Mouse (Mus musculus) embryonic facial prominence, embryonic 11.5 days (tissue): ENCODE data around the gene Fmnl2. TPM values are rescaled to one million over a fixed set of nuclear protein-coding genes. Genes with fewer than 3 reads are reported as not detected.

Experiments
- ATAC-seq: fragments of 200-750 bp; cut with Nextera tagmentation; replicated peaks from 2 replicates; pipeline ENCODE4 v1.8.0; 2017; ENCODE audit warnings: low read depth; ENCODE audit not compliant: insufficient number of reproducible peaks, low FRiP score, low TSS enrichment
- DNase-seq: peaks from one replicate; pipeline ENCODE4 v3.0.0-alpha.2; 2015; ENCODE audit warnings: low spot score
- H3K27ac ChIP-seq: fragments of 300-500 bp; sonication (generic); replicated peaks from 2 replicates; pipeline ENCODE4 v1.5.1; 2014; ENCODE audit warnings: mild to moderate bottlenecking, low read depth, low read length, control low read depth
- H3K27me3 ChIP-seq: fragments of 300-500 bp; sonication (generic); 2 replicates; pipeline ENCODE4 v1.6.1; 2014; ENCODE audit warnings: mild to moderate bottlenecking, low read length, moderate library complexity, mixed read lengths; ENCODE audit not compliant: control insufficient read depth, insufficient read depth
- H3K36me3 ChIP-seq: fragments of 300-500 bp; sonication (generic); replicated peaks from 2 replicates; pipeline ENCODE4 v1.6.1; 2014; ENCODE audit warnings: low read depth, mild to moderate bottlenecking, low read length, moderate library complexity, mixed read lengths; ENCODE audit not compliant: control insufficient read depth, insufficient read depth
- H3K4me1 ChIP-seq: fragments of 300-500 bp; sonication (generic); 2 replicates; pipeline ENCODE4 v1.6.1; 2014; ENCODE audit warnings: low read length, mixed read lengths; ENCODE audit not compliant: control insufficient read depth, insufficient read depth
- H3K4me2 ChIP-seq: fragments of 300-500 bp; sonication (generic); 2 replicates; pipeline ENCODE4 v1.6.1; 2014; ENCODE audit warnings: low read depth, mild to moderate bottlenecking, control low read depth, low read length, moderate library complexity
- H3K4me3 ChIP-seq: fragments of 300-500 bp; sonication (generic); 2 replicates; pipeline ENCODE4 v1.5.1; 2014; ENCODE audit warnings: low read depth, low read length, control low read depth
- H3K9ac ChIP-seq: fragments of 300-500 bp; sonication (generic); replicated peaks from 2 replicates; pipeline ENCODE4 v1.6.1; 2014; ENCODE audit warnings: mild to moderate bottlenecking, control low read depth, low read length
- H3K9me3 ChIP-seq: fragments of 300-500 bp; sonication (generic); replicated peaks from 2 replicates; pipeline ENCODE4 v1.6.1; 2016; ENCODE audit warnings: mild to moderate bottlenecking, low read length, inconsistent platforms, mixed read lengths; ENCODE audit not compliant: control insufficient read depth
- WGBS: fragments of 180-500 bp; shearing (Covaris S2); extraction: QIAGEN DNeasy Blood & Tissue Kit; methylation state at CpG from one replicate; pipeline ENCODE4 v1.1.7; 2014; 5-methylcytosine and 5-hydroxymethylcytosine counted together
- polyA plus RNA-seq: library from polyadenylated mRNA; unstranded; fragments of >200 nt; fragmentation: Nextera tagmentation; extraction: Ambion mirVana; gene quantifications from 2 replicates; pipeline ENCODE4 v1.2.1, GENCODE M21; 2014

The Fmnl2 gene
- polyA plus RNA-seq, 1 experiment from 2014 or later: 10.8 TPM

DNA sequence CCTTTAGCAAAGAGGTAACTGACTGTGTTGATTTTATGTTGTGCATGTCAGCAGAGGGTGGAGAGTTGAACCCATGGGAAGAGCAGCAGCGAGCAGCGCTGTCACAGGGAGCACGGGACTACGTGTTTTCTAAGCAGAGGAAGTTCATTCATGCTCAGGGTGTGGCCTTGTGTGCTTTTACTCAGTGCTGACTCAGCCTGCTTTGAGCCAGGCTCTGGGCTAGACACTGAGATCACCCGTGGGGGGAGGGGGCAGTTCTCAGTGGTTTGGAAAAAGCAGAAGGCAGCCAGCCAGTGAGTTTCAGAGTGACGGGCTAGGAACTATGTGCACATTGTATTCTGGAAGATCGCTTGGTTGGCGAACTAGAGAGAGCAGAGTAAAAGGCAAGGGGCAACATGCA is 97.4 kb downstream of the Fmnl2 start:
- Histone ChIP-seq H3K4me3 (no peak overlapping the region), H3K27me3 (no peaks in the 10 kb centered on the region), H3K9ac (no peak overlapping the region), H3K4me1 (peaks cover 9% of the 10 kb centered on the region), H3K4me2 (no peak overlapping the region), H3K36me3 (no peaks in the 10 kb centered on the region), H3K9me3 (no peaks in the 10 kb centered on the region), H3K27ac (no peak overlapping the region)
- 73% methylated on average over 8 of the region's 8 CpGs for WGBS
- ATAC-seq: no peak
- no peak for DNase-seq

DNA sequence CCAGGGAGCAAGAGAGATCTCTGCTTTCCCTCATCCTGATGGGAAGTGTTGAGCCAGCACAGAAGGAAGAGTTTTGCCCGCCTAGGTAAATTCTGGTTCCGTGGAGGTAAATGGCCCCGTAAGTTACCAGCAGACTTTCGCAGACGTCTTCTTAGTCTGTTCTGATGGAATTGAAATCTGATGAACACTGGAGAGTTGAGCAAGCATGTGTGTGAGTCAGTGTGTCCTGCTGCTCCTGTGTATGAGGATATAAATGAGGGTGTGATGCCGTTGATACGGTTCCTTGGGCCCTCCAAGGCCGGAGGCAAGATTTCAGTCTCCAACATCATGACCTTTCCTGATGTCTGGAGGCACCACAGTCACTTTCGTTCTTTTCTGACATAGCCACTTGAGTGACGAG is 98.2 kb downstream of the Fmnl2 start:
- DNase-seq: no peak
- no peak for ATAC-seq
- no peak overlapping the region for H3K27ac ChIP-seq

DNA sequence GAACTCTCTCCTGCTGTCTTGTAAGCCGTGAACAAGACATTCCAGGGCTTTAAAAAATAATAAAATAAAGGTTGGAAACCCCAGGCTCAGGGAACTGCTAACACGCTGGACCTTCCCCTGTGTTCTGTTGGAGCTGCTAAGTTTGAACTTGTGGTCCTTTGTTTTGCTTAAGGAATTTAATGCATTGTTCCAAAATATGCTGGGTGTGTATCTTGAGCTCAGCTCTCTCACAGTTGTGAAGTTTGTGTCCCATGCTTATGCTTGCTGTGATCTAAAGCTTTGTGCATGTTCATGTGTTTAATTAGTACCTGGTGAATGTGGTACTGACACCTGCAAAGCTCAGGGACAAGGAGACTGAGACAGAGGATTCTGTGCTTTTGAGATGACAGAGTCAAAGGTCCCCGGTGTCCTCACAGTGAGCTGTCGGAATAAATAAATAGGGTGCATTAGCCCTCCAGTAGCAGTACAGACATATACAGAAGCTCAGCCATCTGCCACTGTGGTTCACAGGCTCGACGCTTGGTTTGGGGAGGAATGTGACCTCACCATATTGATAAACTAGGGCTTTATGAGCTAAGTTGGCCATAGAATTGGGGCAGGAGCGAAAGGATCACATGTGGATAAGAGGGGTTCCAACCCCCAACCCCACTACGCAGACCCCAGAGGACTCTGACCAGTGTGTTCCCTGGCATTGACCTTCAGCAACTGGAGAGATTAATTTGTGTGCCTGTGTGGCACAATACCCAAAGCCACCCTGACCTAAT is 100.3 kb downstream of the Fmnl2 start:
- DNase-seq (no peak), ATAC-seq (peak; percentile 41; the same call in 1 of the 2 replicates)
- peaks cover 9% of the 10 kb centered on the region for H3K4me1 ChIP-seq
- H3K9ac ChIP-seq: no peak overlapping the region
- WGBS: 47% methylated on average over 8 of the region's 8 CpGs
- no peaks in the 10 kb centered on the region for H3K36me3 ChIP-seq
- no peaks in the 10 kb centered on the region for H3K27me3 ChIP-seq
- H3K4me3 ChIP-seq: no peak overlapping the region
- H3K9me3 ChIP-seq: no peaks in the 10 kb centered on the region
- H3K27ac ChIP-seq: no peak overlapping the region; the same call in 1 of the 2 replicates
- H3K4me2 ChIP-seq: no peak overlapping the region; the same call in 1 of the 2 replicates

More for the DNA sequence above, 98.2 kb downstream of the Fmnl2 start:
- Histone ChIP-seq H3K27me3 (no peaks in the 10 kb centered on the region), H3K4me3 (no peak overlapping the region), H3K9ac (no peak overlapping the region), H3K9me3 (no peaks in the 10 kb centered on the region), H3K36me3 (no peaks in the 10 kb centered on the region), H3K4me1 (peaks cover 9% of the 10 kb centered on the region), H3K4me2 (no peak overlapping the region)
- WGBS: 85% methylated on average over 10 of the region's 10 CpGs

DNA sequence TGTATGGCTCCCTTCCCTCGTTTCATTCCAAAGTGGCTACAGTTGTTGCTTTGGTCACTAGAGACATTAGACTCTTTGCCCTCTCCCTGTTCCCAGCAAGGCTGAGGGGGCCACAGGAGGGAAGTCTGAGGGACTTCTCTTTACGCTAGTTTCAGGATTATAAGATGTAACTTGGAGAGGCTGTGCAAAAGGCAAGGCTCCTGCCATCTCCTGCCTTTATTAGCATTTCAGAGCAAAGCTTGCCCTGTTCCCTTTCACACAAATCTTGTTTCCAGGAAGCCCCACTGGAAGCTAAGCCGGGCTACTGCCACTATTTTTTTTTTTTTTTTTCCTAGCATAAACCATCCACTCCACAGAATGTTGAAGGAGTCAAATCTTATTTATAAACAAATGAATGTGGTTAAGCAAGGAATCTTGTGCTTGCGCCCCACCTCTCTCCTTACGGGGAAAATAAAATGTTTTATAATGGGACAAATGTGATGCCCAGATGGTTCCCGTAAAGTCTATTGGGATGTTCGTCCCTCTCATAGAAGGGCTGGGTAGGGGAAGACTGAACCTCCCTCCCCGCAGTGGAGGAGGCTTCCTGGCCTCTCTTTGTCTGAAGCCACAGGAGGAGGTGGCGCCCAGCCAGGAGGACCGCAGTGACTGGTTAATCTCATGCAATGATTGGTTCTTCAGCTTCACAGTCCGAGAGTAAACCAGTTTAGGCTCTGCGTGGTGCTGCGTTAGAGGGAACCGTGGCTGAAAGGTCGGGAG is 101.1 kb downstream of the Fmnl2 start:
- Histone ChIP-seq H3K4me2 (peak overlapping the region; percentile 3; the same call in 1 of the 2 replicates), H3K4me3 (no peak overlapping the region), H3K36me3 (no peaks in the 10 kb centered on the region), H3K27ac (no peak overlapping the region; the same call in 1 of the 2 replicates), H3K27me3 (no peaks in the 10 kb centered on the region), H3K9ac (no peak overlapping the region), H3K9me3 (no peaks in the 10 kb centered on the region), H3K4me1 (peaks cover 9% of the 10 kb centered on the region)
- 5% methylated on average over 15 of the region's 15 CpGs for WGBS
- ATAC-seq: peak; percentile 81
- DNase-seq: peak; percentile 61

DNA sequence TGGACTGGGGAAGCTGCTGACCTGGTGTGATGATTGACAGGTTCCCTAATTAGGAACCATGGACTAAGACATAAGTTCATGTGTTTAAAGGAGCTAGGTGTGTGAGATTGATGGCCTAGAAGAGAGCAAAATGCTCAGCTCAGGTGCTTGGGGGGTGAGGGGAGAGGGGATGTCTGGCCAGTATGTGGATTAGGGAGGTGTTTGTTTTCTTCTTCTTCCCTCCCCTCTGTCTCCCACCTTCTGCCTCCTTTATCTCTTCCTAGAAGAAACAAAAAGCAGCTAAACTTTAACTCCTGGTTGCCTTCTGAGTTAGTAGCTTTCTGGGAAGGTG is 101.6 kb downstream of the Fmnl2 start:
- no peak overlapping the region for H3K4me3 ChIP-seq

DNA sequence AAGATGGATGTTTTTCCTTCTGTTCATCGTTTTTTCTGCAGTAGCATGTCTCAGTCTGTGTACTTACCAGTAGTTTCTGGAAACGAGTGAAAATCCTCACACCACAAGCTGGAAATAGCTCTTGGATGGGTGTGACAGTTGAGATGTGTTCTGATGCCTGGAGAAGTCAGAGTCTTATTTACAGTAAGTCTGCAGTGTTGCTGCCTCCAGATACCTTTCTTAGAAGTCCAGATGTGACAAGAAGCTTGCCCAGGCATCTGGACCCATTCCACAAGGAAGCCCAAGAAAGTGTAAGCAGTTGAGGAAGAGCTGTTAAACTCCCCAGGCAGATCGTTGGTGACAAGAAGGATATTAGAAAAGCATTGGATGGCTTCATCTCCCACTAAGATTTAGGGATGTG is 102.3 kb downstream of the Fmnl2 start:
- no peak overlapping the region for H3K4me2 ChIP-seq
- H3K36me3 ChIP-seq: no peaks in the 10 kb centered on the region
- no peak for ATAC-seq
- H3K9me3 ChIP-seq: no peaks in the 10 kb centered on the region
- no peak overlapping the region for H3K4me3 ChIP-seq
- no peak overlapping the region for H3K27ac ChIP-seq
- H3K4me1 ChIP-seq: peaks cover 9% of the 10 kb centered on the region
- no peak for DNase-seq
- WGBS: 44% methylated on average over 3 of the region's 3 CpGs
- H3K27me3 ChIP-seq: no peaks in the 10 kb centered on the region
- no peak overlapping the region for H3K9ac ChIP-seq

More for the DNA sequence above, 101.6 kb downstream of the Fmnl2 start:
- Histone ChIP-seq H3K9me3 (no peaks in the 10 kb centered on the region), H3K27ac (no peak overlapping the region), H3K36me3 (no peaks in the 10 kb centered on the region), H3K27me3 (no peaks in the 10 kb centered on the region), H3K4me1 (peaks cover 9% of the 10 kb centered on the region), H3K4me2 (no peak overlapping the region), H3K9ac (no peak overlapping the region; the same call in 1 of the 2 replicates)
- ATAC-seq (no peak), DNase-seq (no peak)

DNA sequence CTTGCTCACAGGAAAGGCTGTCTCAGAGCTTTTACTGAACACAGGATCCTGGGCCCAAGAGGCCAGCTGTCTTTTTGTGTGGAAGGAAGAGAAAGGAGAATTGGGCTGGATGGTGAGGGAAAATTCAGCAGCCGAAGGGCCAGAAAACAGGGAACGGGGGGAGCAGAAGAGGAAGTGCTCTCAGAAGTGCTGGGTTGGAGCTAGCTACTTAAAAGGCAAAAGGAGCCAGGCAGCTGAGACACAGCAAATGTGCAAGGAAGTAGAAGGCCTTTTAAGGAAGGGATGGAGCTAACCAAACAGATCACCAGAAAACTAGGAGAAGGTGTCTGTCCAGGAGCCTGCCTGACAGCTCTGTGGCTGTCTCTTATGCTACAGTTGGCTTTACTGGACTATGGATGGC is 103.0 kb downstream of the Fmnl2 start:
- Histone ChIP-seq H3K4me1 (peaks cover 9% of the 10 kb centered on the region), H3K27me3 (no peaks in the 10 kb centered on the region), H3K36me3 (no peaks in the 10 kb centered on the region), H3K9ac (no peak overlapping the region), H3K4me2 (no peak overlapping the region), H3K9me3 (no peaks in the 10 kb centered on the region), H3K4me3 (no peak overlapping the region), H3K27ac (0 out of 2 replicates have a peak overlapping the region, but pooled peaks have one; percentile 35)
- ATAC-seq (no peak), DNase-seq (no peak)
- 52% methylated on average over 2 of the region's 2 CpGs for whole genome bisulfite sequencing

DNA sequence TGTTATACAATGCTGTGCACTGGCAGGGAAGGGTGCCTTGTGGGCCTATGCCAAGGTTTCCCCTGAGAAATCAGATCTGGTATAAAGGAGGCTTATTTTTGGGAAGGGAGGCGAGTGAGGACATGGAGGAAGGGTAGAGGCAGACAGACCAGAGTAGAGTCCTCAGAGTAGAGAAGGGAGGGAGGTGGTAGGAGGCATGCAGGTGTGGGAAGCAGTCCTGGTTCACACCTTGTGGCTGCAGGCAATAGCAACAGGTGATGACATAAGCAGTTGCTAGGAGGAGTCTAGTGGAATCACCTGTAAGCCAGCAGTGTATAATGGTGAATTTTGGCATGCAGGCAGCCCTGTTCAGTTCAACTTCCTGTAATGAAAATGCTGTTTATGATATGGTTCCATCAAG is 105.8 kb downstream of the Fmnl2 start:
- peaks cover 2% of the 10 kb centered on the region; the same call in 1 of the 2 replicates for H3K4me1 ChIP-seq
- H3K9me3 ChIP-seq: no peaks in the 10 kb centered on the region
- H3K36me3 ChIP-seq: no peaks in the 10 kb centered on the region
- no peak overlapping the region for H3K27ac ChIP-seq
- ATAC-seq (no peak), DNase-seq (no peak)
- no peak overlapping the region for H3K4me3 ChIP-seq
- H3K27me3 ChIP-seq: no peaks in the 10 kb centered on the region
- 67% methylated on average over 1 of the region's 1 CpGs for WGBS
- H3K9ac ChIP-seq: no peak overlapping the region
- no peak overlapping the region for H3K4me2 ChIP-seq
